Mouse (Mus musculus): ENCODE results near the gene S100a9.

DNA sequence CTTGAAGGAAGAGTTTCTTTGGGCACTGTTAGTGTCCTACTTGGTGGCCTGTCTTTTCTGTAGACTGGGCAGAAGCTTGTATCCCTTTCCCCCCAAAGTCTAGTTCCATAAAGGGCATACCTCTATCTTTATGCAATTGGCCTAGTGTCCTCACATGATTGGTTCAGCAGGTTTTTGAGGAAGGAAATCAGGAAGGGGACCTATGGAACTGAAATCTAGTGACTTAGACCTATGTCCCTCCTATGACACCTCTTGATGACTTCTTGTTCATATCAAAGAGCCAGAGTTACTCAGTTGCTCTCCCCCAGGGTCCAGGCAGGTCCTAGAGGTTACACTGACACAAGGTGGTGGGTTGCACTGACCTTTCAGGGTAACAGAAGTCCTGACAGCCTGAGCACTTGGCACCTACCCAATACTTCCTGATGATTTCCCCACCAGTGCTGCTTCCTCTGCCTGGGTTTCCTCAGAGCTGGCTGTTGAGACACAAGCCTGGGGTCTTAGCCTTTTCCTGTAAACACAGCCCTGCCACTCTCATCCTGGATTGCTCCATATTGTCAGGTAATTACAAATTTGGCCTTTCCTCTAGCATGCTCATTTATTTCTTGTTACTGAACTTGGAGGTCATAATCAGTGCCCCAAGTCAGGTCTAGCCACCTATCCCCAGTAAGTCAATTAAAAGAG lies 36.0 kb downstream of the S100a9 start:
- TF ChIP-seq CTCF (conservative IDR thresholded peaks at IDR 0.05; ENCODE audit: low read length) (no peak), NANOG (IDR thresholded peaks at IDR 0.05; ENCODE audit: borderline replicate concordance, low read length) (no peak)

Measured in E14TG2a.4 (cell line).